Mouse (Mus musculus) testis, adult 2 months (tissue): ENCODE data around the gene Slc25a25. TPM values are rescaled to one million over a fixed set of nuclear protein-coding genes. Genes with fewer than 3 reads are reported as not detected.

Experiments used
- H3K27ac ChIP-seq: fragments of 200-500 bp; 2 replicates; pipeline ENCODE4 v1.5.1; 2012; ENCODE audit warnings: low read depth, low read length; ENCODE audit not compliant: control insufficient read depth, insufficient read depth
- H3K27me3 ChIP-seq: fragments of 200-500 bp; 2 replicates; pipeline ENCODE4 v1.6.1; 2012; ENCODE audit warnings: mild to moderate bottlenecking, low read length, moderate library complexity; ENCODE audit not compliant: control insufficient read depth, insufficient read depth
- H3K36me3 ChIP-seq: fragments of 200-500 bp; 2 replicates; pipeline ENCODE4 v1.6.1; 2012; ENCODE audit warnings: mild to moderate bottlenecking, low read length; ENCODE audit not compliant: control insufficient read depth, insufficient read depth
- H3K4me1 ChIP-seq: fragments of 200-500 bp; 2 replicates; pipeline ENCODE4 v1.6.1; 2012; ENCODE audit warnings: low read length; ENCODE audit not compliant: control insufficient read depth, insufficient read depth
- H3K4me3 ChIP-seq: fragments of 200-500 bp; 2 replicates; pipeline ENCODE4 v1.5.1; 2012; ENCODE audit warnings: low read depth, mild to moderate bottlenecking, low read length, moderate library complexity, mixed read lengths; ENCODE audit not compliant: control insufficient read depth
- CTCF ChIP-seq: fragments of 200-500 bp; IDR thresholded peaks from 2 replicates; pipeline ENCODE4 v1.5.1; 2012; ENCODE audit warnings: low read depth, mild to moderate bottlenecking, inconsistent platforms, low read length, moderate library complexity; ENCODE audit not compliant: control insufficient read depth, insufficient read depth, insufficient replicate concordance
- POLR2A ChIP-seq: fragments of 200-500 bp; IDR thresholded peaks from 2 replicates; pipeline ENCODE4 v1.6.1; 2012; ENCODE audit warnings: low read depth, mild to moderate bottlenecking, inconsistent platforms, low read length, moderate library complexity; ENCODE audit not compliant: control insufficient read depth
- polyA plus RNA-seq: library from polyadenylated mRNA; depleted of rRNA; stranded (reverse); fragments of >200 nt; gene quantifications from 2 replicates; pipeline ENCODE4 v1.2.3, GENCODE M21; 2012

The Slc25a25 gene
- polyA plus RNA-seq, 1 experiment = 38.4 TPM

DNA sequence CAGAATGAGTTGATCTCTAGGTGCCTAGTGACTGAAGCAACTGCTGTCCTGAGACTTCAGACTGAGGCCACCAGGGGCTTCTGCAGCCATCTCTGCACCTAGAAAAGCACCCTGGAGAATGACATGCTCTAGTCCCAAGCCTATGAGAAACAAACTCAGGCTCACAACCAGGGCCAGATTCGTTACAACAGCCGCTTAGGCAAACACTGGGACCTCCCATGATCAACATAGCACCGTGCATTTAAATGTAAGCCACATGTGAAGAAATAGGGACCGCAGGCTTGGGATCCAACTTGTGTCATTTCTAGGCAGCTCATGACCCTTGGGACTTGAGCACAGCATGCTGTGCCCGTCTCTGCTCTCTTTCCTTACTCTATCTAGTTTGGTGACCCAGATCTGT, 23.5 kb downstream of the Slc25a25 start:
- Histone ChIP-seq H3K4me3 (no peak overlapping the region), H3K4me1 (no peaks in the 10 kb centered on the region), H3K27ac (no peak overlapping the region), H3K36me3 (no peaks in the 10 kb centered on the region), H3K27me3 (no peaks in the 10 kb centered on the region)
- no peak for TF ChIP-seq CTCF

DNA sequence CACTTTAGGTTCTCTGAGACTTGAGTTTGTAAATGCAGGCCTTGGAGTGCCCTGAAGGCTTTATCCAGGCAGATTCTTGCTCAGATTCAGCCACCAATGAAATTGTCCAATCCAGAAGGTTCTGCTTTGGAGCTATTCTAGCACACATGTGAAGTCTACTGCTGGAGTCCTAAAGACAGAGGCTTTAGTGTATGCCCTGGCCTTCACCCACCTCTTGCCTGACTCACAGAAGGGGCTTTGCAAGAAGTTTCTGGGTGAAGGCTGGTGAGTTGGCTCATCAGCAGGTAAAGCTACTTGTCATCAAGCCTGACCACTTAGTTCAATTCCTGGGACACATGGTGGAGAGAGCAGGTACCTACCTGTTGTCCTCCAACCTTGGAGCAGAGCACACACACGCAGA, 25.1 kb downstream of the Slc25a25 start:
- no peaks in the 10 kb centered on the region for H3K36me3 ChIP-seq
- no peaks in the 10 kb centered on the region for H3K4me1 ChIP-seq
- no peak overlapping the region for H3K27ac ChIP-seq
- no peak for TF ChIP-seq POLR2A
- no peak for TF ChIP-seq CTCF
- no peak overlapping the region for H3K4me3 ChIP-seq
- no peaks in the 10 kb centered on the region for H3K27me3 ChIP-seq

DNA sequence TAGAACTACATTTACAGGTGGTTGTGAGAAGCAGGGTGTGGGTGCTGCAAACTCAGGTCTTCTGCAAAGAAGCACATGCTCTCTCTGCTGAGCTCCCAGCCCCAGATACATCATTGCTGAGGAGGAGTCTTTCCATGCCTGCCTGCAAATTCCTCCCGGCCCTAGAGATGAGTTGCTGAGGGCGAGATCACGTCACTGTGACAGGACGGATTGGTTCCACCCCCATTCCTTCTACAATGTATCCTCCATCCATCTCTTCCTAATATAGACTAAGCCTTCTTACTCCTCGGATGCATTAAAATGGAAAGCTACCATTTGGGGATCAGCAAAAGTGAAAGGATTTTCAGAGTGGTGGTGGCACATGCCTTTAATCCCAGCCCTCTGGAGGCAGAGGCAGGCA, 25.7 kb downstream of the Slc25a25 start:
- no peaks in the 10 kb centered on the region for H3K36me3 ChIP-seq
- no peak overlapping the region for H3K4me3 ChIP-seq
- no peak overlapping the region for H3K27ac ChIP-seq
- TF ChIP-seq CTCF (no peak), POLR2A (no peak)
- H3K4me1 ChIP-seq = no peaks in the 10 kb centered on the region
- no peaks in the 10 kb centered on the region for H3K27me3 ChIP-seq

DNA sequence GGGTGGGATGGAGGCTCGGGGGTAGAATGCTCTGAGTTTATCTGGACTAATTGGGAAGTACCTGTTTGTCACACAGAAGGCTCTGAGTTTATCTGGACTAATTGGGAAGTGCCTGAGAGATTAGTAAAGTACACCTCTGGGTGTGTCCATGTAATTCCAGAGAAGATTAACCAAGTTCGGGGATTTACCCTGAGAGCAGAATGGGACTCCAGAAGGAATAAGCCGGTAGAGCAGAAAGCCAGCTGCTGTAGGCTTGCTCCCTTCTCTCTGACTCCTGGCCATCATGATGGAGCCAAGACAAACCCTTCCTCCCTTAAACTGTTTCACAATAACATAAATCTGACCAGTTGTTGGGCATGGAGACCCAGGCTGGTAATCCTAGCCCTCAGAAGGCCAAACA, 26.4 kb downstream of the Slc25a25 start:
- Histone ChIP-seq H3K36me3 (no peaks in the 10 kb centered on the region), H3K27ac (no peak overlapping the region), H3K4me1 (peaks cover 3% of the 10 kb centered on the region; the same call in 1 of the 2 replicates), H3K4me3 (no peak overlapping the region), H3K27me3 (no peaks in the 10 kb centered on the region)
- TF ChIP-seq CTCF (no peak), POLR2A (no peak)

DNA sequence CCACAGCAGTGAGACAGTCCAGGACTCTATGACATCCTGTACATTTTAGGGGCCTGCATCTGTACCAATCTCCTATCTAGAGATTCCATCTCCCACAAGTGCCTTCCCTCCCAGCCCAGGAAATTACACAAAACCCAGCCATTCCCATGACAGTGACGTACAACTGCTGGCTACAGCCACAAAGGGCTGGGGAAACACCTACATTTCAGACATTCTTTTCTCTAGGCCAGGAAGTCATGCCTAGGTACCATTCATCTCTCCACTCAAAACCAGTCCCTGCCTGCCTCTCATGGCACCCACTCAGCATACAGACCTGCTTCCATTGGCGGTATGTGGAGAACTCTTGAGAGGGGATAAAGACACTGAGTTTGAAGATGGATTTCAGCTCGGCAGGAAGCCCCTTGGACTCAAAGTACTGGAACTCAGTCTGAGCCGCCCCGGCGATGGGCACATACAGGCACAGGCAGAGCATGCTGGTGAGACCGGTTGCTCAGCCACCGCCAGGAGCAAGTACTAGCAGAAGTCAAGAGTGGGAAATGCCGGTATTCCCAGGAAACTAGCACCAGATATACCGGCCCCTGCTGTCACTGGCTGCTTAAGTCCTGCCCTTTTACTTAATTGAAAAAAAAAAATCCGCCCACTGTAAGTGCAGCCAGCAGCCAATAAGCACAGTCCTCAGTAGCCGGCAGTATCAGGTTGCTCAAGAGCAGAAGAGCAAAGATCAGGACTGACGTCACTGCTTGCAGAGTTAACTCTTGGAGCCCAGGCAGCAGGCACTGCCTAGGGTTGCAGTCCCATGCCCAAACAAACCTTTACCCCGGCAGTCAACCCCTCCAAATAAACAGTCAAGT, 27.5 kb downstream of the Slc25a25 start:
- TF ChIP-seq POLR2A (no peak), CTCF (no peak)
- Histone ChIP-seq H3K27ac (peak overlapping the region; percentile 9; the same call in 1 of the 2 replicates), H3K27me3 (no peaks in the 10 kb centered on the region), H3K36me3 (no peaks in the 10 kb centered on the region), H3K4me3 (no peak overlapping the region), H3K4me1 (peaks cover 3% of the 10 kb centered on the region; the same call in 1 of the 2 replicates)

DNA sequence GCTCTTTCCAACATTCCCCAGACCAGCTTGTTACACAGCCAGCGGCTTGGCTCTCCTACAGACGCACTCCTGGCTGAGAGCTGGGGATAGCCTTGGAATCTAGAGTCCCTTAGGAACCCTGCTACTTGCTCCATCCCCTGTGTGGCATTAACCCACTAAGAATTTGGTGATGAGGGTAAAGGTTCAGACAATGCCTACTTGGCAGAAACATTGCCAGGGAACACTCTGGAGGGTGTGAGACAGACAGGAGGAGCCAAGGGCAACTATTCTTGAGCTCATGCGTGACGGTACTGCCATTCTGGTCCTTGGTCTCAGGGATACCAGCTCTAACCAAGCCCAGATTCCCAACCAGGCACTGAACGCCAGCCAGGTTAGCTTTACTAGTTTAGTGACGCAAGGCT, 29.4 kb downstream of the Slc25a25 start:
- no peak overlapping the region for H3K27ac ChIP-seq
- H3K27me3 ChIP-seq = no peaks in the 10 kb centered on the region
- H3K4me1 ChIP-seq = peaks cover 3% of the 10 kb centered on the region; the same call in 1 of the 2 replicates
- H3K36me3 ChIP-seq = no peaks in the 10 kb centered on the region
- TF ChIP-seq CTCF (no peak), POLR2A (no peak)
- no peak overlapping the region for H3K4me3 ChIP-seq

DNA sequence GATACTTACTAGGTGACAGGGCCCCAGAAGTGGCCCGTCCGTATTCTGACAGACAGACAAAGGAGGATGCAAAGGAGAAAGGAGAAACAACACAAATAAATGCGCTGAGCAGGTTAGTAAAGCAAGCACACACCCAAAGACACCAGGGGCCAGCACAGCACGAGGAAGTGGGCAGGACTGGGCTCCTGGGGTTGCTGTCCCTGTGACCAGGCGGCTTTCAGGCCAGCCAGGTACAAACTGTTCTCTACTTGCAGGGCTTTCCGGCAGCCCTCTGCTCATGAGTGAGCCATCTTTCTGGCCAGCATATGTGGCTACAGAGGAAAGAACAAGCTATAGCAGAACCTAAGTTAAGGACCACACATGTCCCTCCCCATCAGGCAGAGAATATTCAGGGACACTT, 30.6 kb downstream of the Slc25a25 start:
- H3K4me1 ChIP-seq = peaks cover 3% of the 10 kb centered on the region; the same call in 1 of the 2 replicates
- no peak overlapping the region for H3K27ac ChIP-seq
- TF ChIP-seq POLR2A (no peak), CTCF (no peak)

More for the DNA sequence above, 30.6 kb downstream of the Slc25a25 start:
- Histone ChIP-seq H3K36me3 (no peaks in the 10 kb centered on the region), H3K4me3 (no peak overlapping the region), H3K27me3 (no peaks in the 10 kb centered on the region)
